ENCODE assay signal across 19 mouse cellular contexts in the genomic region with DNA sequence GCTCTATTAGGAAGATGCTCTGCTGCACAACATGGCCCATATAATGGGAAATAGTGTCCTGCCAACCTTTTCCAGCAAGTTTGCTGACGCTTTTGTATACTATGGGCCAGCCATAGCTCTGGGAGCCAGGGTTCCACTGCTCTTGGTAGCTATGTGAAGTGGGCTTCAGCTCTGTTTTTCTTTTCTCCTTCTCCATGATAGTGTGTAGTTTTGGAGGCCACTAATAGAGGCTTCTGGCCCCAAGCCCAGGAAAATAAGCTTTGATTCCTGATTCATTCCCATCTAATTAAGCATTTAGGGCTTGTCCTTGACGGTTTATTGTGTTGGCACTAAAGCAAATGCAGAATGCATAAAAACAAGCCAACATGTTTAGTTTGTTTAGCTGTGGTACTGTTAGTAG. TPM values are rescaled to one million over a fixed set of nuclear protein-coding genes. Genes with fewer than 3 reads are reported as not detected.
DNase-seq lines count a peak whose midpoint lies in the region; ATAC-seq and TF ChIP-seq lines count a peak whose summit lies in the region.
"Had no signal": no experiment of that assay in that cellular context is flagged by ENCODE, and none has a peak within 500 bp of the region (broad histone marks: within the 10 kb centered on the region; RNA-seq: fewer than 3 reads in every experiment).

No protein-coding gene starts in this region.

- ATAC-seq in intestine, embryonic 14.5 days (replicated peaks; ENCODE audit: low FRiP score, low TSS enrichment, low read depth), result no peak
- ATAC-seq in intestine, postnatal 0 days, result no peak
- ATAC-seq: inflammation-experienced regulatory T-cells, adult 6 months; lung, postnatal 0 days had no signal

- no peak overlapping the region for H3K4me3 ChIP-seq in intestine, embryonic 14.5 days (ENCODE audit: low read depth, low read length)
- no peak overlapping the region for H3K4me3 ChIP-seq in intestine, postnatal 0 days (ENCODE audit: low read depth, low read length)
- no peak overlapping the region for H3K4me3 ChIP-seq in left cerebral cortex, adult 2 months
- H3K4me3 ChIP-seq: heart, adult 2 months; hindbrain, embryonic 10.5 days; limb, embryonic 13.5 days; liver, embryonic 15.5 days; neural tube, embryonic 13.5 days; stomach, embryonic 15.5 days had no signal

- intact Hi-C loops in left cerebral cortex, postnatal 4 days (cut with DNase I), result no loop called here
- intact Hi-C loops in left cerebral cortex, adult 2 months (cut with DNase I), result no loop called here
- intact Hi-C loops in gastrocnemius, postnatal 36 days (cut with DNase I), result no loop called here

- H3K36me3 ChIP-seq in intestine, embryonic 14.5 days (ENCODE audit: control insufficient read depth, insufficient read depth, low read length), result peaks cover 64% of the 10 kb centered on the region
- peaks cover 39% of the 10 kb centered on the region for H3K36me3 ChIP-seq in intestine, postnatal 0 days (ENCODE audit: control insufficient read depth, insufficient read depth)

- peak; percentile 38 for DNase-seq in adrenal gland, adult 2 months
- DNase-seq in adrenal gland, adult 18-20 months (ENCODE audit: low spot score in 2 of 2), result no peak
- DNase-seq in intestine, embryonic 14.5 days (ENCODE audit: low spot score), result peak; percentile 33
- peak; percentile 13 for DNase-seq in left cerebral cortex, postnatal 4 days
- DNase-seq in left cerebral cortex, adult 2 months (ENCODE audit: extremely low spot score in 1 of 2, low spot score in 2 of 2), result no peak
- peak; percentile 11 for DNase-seq in MN1 (ENCODE audit: low spot score)
- DNase-seq in gastrocnemius, postnatal 36 days, result no peak
- DNase-seq: cerebellum, postnatal 14 days; heart, adult 2 months; retina, postnatal 1 day had no signal

- no peak overlapping the region for H3K9ac ChIP-seq in intestine, embryonic 14.5 days (ENCODE audit: low read length)
- H3K9ac ChIP-seq in intestine, postnatal 0 days (ENCODE audit: low read depth, low read length), result no peak overlapping the region
- H3K9ac ChIP-seq: limb, embryonic 13.5 days; liver, embryonic 15.5 days; neural tube, embryonic 13.5 days; stomach, embryonic 15.5 days had no signal

- H3K4me2 ChIP-seq in intestine, embryonic 14.5 days (ENCODE audit: low read length), result no peak overlapping the region
- no peak overlapping the region for H3K4me2 ChIP-seq in intestine, postnatal 0 days (replicated peaks; ENCODE audit: low read depth)
- H3K4me2 ChIP-seq: limb, embryonic 13.5 days; liver, embryonic 15.5 days; neural tube, embryonic 13.5 days; stomach, embryonic 15.5 days had no signal

- no peaks in the 10 kb centered on the region for H3K27me3 ChIP-seq in intestine, embryonic 14.5 days (replicated peaks; ENCODE audit: control insufficient read depth, insufficient read depth, low read length)
- H3K27me3 ChIP-seq in intestine, postnatal 0 days (replicated peaks; ENCODE audit: control insufficient read depth, insufficient read depth, low read length), result no peaks in the 10 kb centered on the region
- H3K27me3 ChIP-seq: limb, embryonic 13.5 days; liver, embryonic 15.5 days; neural tube, embryonic 13.5 days; stomach, embryonic 15.5 days had no signal

- no peak overlapping the region for H3K27ac ChIP-seq in intestine, embryonic 14.5 days (ENCODE audit: low read depth)
- H3K27ac ChIP-seq in intestine, postnatal 0 days (ENCODE audit: low read depth, low read length), result no peak overlapping the region
- no peak overlapping the region for H3K27ac ChIP-seq in left cerebral cortex, adult 2 months
- H3K27ac ChIP-seq: heart, adult 2 months; hindbrain, embryonic 10.5 days; kidney, postnatal 0 days; limb, embryonic 13.5 days; liver, embryonic 15.5 days; neural tube, embryonic 13.5 days; stomach, embryonic 15.5 days had no signal

- WGBS in intestine, embryonic 14.5 days, result 93% methylated on average over 2 of the region's 2 CpGs
- WGBS in intestine, postnatal 0 days, result 94% methylated on average over 2 of the region's 2 CpGs

- TF ChIP-seq CTCF in intestine, postnatal 0 days (IDR thresholded peaks at IDR 0.05; ENCODE audit: low read depth), result no peak
- TF ChIP-seq CTCF in left cerebral cortex, adult 2 months (IDR thresholded peaks at IDR 0.05), result no peak

- no peaks in the 10 kb centered on the region for H3K4me1 ChIP-seq in intestine, embryonic 14.5 days (replicated peaks; ENCODE audit: control insufficient read depth, insufficient read depth, low read length)
- H3K4me1 ChIP-seq in intestine, postnatal 0 days (replicated peaks; ENCODE audit: control insufficient read depth, insufficient read depth, low read length), result no peaks in the 10 kb centered on the region
- H3K4me1 ChIP-seq: hindbrain, embryonic 10.5 days; limb, embryonic 13.5 days; liver, embryonic 15.5 days; neural tube, embryonic 13.5 days; stomach, embryonic 15.5 days had no signal

- H3K9me3 ChIP-seq in intestine, embryonic 14.5 days (ENCODE audit: control insufficient read depth, low read length), result no peaks in the 10 kb centered on the region
- H3K9me3 ChIP-seq in intestine, postnatal 0 days (ENCODE audit: control insufficient read depth), result no peaks in the 10 kb centered on the region
- H3K9me3 ChIP-seq: hindbrain, embryonic 10.5 days; limb, embryonic 13.5 days; liver, embryonic 15.5 days; neural tube, embryonic 13.5 days; stomach, embryonic 15.5 days had no signal

RNA-seq across cellular contexts. Expression of a gene that starts 39.2 kb away (rescaled TPM):
- total RNA-seq in adrenal gland, adult 2 months (2021), result 10 to 100 TPM; 58.8 to 60.3 TPM
- 57.5 and 70.5 TPM in 2 replicates for polyA plus RNA-seq in adrenal gland, adult 2 months (2012; rRNA removed)
- total RNA-seq in adrenal gland, adult 18-20 months (2021), result 10 to 100 TPM; 52.0 to 56.0 TPM
- polyA plus RNA-seq in intestine, embryonic 14.5 days (2014; fragmentation: Nextera tagmentation; extraction: Ambion mirVana), result 56.4 and 64.1 TPM in 2 replicates
- polyA plus RNA-seq in intestine, postnatal 0 days (2015; fragmentation: Nextera tagmentation; extraction: Ambion mirVana), result 14.3 and 15.9 TPM in 2 replicates
- 10 to 100 TPM; 31.8 to 34.8 TPM for total RNA-seq in left cerebral cortex, postnatal 4 days (2021)
- total RNA-seq in left cerebral cortex, adult 2 months (2021), result 10 to 100 TPM; 28.7 to 30.9 TPM
- total RNA-seq in gastrocnemius, postnatal 36 days (2021), result 10 to 100 TPM; 21.6 to 23.2 TPM

RNA-seq across cellular contexts. Expression of a gene that starts 59.4 kb away (rescaled TPM):
- total RNA-seq in adrenal gland, adult 2 months (2021), result 10 to 100 TPM; 31.7 to 49.1 TPM
- 8.5 and 11.6 TPM in 2 replicates for polyA plus RNA-seq in adrenal gland, adult 2 months (2012; rRNA removed)
- total RNA-seq in adrenal gland, adult 18-20 months (2021), result 10 to 100 TPM; 28.7 to 55.4 TPM
- 48.8 and 54.0 TPM in 2 replicates for polyA plus RNA-seq in intestine, embryonic 14.5 days (2014; fragmentation: Nextera tagmentation; extraction: Ambion mirVana)
- 86.8 and 97.5 TPM in 2 replicates for polyA plus RNA-seq in intestine, postnatal 0 days (2015; fragmentation: Nextera tagmentation; extraction: Ambion mirVana)
- total RNA-seq in left cerebral cortex, postnatal 4 days (2021), result 10 to 100 TPM; 22.2 to 26.2 TPM
- total RNA-seq in left cerebral cortex, adult 2 months (2021), result 10 to 100 TPM; 32.2 to 32.3 TPM
- total RNA-seq in gastrocnemius, postnatal 36 days (2021), result 100 to 1,000 TPM; 110 to 120 TPM

RNA-seq across cellular contexts. Expression of a gene that starts 59.8 kb away (rescaled TPM):
- total RNA-seq in adrenal gland, adult 2 months (2021), result 10 to 100 TPM; 24.3 to 25.9 TPM
- polyA plus RNA-seq in adrenal gland, adult 2 months (2012; rRNA removed), result 0.74 and 1.2 TPM in 2 replicates
- 10 to 100 TPM; 23.1 to 24.2 TPM for total RNA-seq in adrenal gland, adult 18-20 months (2021)
- 20.3 and 20.9 TPM in 2 replicates for polyA plus RNA-seq in intestine, embryonic 14.5 days (2014; fragmentation: Nextera tagmentation; extraction: Ambion mirVana)
- polyA plus RNA-seq in intestine, postnatal 0 days (2015; fragmentation: Nextera tagmentation; extraction: Ambion mirVana), result 9.5 and 10.9 TPM in 2 replicates
- 10 to 100 TPM; 42.4 to 45.6 TPM for total RNA-seq in left cerebral cortex, postnatal 4 days (2021)
- total RNA-seq in left cerebral cortex, adult 2 months (2021), result 10 to 100 TPM; 44.8 to 49.2 TPM
- total RNA-seq in gastrocnemius, postnatal 36 days (2021), result 10 to 100 TPM; 11.9 to 13.4 TPM

Comparison
In these comparisons a context has a peak if more than half of its experiments do, and no peak if none do; other contexts are left out.
1. DNase-seq: peak in adrenal gland, adult 2 months (single experiment), intestine, embryonic 14.5 days (single experiment), left cerebral cortex, postnatal 4 days (single experiment) and MN1 (single experiment); none in adrenal gland, adult 18-20 months (0 of 2), left cerebral cortex, adult 2 months (0 of 2) and gastrocnemius, postnatal 36 days (0 of 2).